Mouse (Mus musculus) left cerebral cortex, adult 2 months (tissue): ENCODE measurements at regions not wholly inside any gene's neighbourhood (a gene's known extent, or its start where the extent isn't known, plus 50 kb on each side); places are given as distances from the start of the nearest gene placed in this dataset.

Experiments used
- DNase-seq, 2 experiments: peaks; one replicate each; pipeline ENCODE4 v3.0.0; 2021 to 2022; ENCODE audit warnings: low spot score in 2 of 2, mixed read lengths in 1 of 2; ENCODE audit errors: extremely low spot score in 1 of 2
- H3K27ac ChIP-seq: fragments of 200-600 bp; 2 replicates; pipeline ENCODE4 v1.8.1; 2022
- H3K4me3 ChIP-seq: fragments of 200-600 bp; 2 replicates; pipeline ENCODE4 v1.8.1; 2022
- CTCF ChIP-seq: fragments of 200-600 bp; IDR thresholded peaks from 2 replicates; pipeline ENCODE4 v1.8.1; 2022; ENCODE audit warnings: antibody characterized with exemption, mild to moderate bottlenecking, moderate library complexity
- intact Hi-C: fragments of 180-260 bp; cut with DNase I; formaldehyde crosslinking; loops from one replicate; pipeline ENCODE4 v1.15.1; 2025

DNA sequence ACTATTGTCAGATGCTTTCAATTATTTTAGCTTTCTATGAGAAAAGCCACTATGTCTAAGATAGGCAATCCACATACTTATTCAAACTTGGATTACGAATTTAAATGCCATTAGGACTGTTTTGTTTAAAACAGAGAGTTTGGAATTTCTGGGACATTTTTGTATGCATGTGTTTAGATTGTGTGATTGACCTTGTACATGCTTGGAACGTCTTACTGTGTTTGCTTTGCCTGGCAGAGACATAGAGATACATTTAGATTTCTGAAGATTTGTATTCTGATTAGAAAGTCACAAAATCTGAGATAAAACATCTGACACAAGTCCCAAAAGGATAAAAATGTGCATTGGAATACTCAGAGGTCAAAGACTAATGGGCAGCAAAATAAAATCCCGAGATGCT lies 784.3 kb downstream of the Flrt2 start:
- DNase-seq = no peak
- intact Hi-C loops = no loop called here
- no peak overlapping the region for H3K4me3 ChIP-seq
- TF ChIP-seq CTCF = no peak
- no peak overlapping the region for H3K27ac ChIP-seq

DNA sequence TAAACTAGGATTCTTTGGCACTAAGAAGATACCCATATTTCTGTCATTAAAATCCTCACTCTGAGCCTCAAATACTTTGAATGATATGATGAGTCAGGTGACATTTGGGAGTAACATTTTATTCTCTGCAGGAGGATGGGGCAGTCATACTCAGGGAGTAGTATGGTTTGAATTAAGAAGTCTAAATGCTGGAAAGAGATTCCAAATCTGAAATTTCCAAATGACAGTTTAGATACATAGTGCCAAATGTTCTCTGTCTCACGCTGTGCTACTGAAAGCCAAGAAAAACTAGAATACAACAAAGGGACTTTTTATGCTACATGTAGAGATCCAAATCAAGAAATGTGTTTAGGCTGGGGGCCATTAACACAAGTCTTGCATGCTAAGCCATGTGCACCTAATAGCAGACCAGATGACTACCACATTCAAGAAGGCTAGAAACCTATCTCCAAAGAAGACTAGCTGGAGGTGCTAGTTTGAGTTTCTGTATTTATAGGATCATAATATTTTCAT lies 796.5 kb downstream of the Flrt2 start:
- DNase-seq = no peak
- Histone ChIP-seq H3K4me3 (no peak overlapping the region), H3K27ac (no peak overlapping the region)
- TF ChIP-seq CTCF = no peak
- intact Hi-C loops = no loop called here

DNA sequence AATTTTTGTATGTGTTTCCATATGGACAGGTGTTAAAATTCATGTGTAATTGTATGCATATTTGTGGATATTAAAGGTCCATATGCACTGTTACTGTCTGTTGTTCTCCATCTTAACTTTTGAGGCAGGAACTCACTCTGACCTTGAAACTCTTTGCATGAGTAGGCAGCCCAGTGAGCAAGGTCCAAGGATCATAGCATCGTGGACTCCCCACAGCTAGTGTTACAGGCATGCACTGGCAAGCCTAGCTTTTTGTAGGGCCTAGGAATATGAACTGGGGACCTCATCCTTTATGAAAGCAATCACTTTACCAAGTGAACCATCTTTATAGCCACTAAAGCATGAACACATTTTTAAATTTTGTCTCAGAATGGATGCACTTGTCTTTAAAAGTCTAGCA lies 817.6 kb downstream of the Flrt2 start:
- Histone ChIP-seq H3K4me3 (no peak overlapping the region), H3K27ac (no peak overlapping the region)
- DNase-seq = no peak
- no peak for TF ChIP-seq CTCF
- intact Hi-C loops = no loop called here

DNA sequence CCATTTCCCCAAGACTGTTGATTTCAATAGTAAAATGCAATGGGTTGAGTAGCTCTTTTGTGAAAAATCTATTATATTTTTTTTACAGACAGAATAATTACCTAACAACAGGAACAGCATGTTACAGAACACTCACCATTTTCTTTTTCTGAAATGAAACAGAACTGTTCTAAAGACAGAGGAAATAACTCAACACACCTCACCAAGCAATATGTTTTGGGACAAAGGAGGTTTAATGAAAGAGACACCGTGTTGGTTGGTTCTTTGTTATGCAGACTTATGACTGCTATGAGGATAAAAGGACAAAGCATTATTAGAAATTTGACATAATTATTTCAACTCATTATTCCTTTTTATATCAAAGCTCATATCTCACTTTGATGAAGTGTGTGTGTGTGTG lies 866.8 kb downstream of the Flrt2 start:
- intact Hi-C loops = no loop called here
- TF ChIP-seq CTCF = no peak
- Histone ChIP-seq H3K27ac (no peak overlapping the region), H3K4me3 (no peak overlapping the region)
- no peak for DNase-seq

DNA sequence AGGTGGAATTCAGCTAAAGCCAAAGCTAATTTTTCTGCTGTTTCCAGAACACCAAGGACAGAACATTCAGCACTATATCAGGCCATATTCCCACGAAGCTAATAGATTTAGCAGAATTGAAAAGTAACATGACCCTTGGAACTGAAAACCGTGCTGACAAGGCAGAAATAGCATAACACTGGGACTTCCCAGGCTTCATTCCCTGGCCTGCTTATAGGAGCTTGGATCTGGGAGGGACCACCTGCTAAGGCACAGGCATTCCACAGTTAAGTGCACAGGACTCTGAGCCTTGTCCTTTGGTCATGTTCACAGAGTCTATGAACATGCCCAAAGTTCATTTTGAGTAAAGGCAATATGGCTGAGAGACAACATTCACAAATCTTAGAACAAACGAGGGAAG lies 902.8 kb downstream of the Flrt2 start:
- Histone ChIP-seq H3K4me3 (no peak overlapping the region), H3K27ac (no peak overlapping the region)
- DNase-seq = no peak
- no peak for TF ChIP-seq CTCF
- intact Hi-C loops = no loop called here

DNA sequence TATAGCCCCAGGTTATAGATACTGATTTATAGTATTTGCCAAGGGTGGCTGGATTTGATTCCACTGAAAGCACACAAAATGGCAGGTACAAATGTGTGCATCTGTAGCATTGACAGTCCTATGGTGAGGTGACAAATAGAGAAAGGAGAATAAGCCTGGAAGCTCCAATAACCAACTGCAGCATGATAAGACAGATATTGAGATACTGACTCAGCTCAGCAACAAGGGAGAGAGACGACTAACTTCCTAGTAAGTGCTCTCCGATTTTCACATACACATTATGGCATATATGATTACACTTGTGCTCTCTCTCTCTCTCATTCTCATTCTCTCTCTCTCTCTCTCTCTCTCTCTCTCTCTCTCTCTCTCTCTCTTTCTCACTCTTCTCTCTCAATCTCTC lies 923.1 kb downstream of the Flrt2 start:
- no peak for DNase-seq
- H3K4me3 ChIP-seq = no peak overlapping the region
- H3K27ac ChIP-seq = no peak overlapping the region
- TF ChIP-seq CTCF = no peak
- intact Hi-C loops = no loop called here

DNA sequence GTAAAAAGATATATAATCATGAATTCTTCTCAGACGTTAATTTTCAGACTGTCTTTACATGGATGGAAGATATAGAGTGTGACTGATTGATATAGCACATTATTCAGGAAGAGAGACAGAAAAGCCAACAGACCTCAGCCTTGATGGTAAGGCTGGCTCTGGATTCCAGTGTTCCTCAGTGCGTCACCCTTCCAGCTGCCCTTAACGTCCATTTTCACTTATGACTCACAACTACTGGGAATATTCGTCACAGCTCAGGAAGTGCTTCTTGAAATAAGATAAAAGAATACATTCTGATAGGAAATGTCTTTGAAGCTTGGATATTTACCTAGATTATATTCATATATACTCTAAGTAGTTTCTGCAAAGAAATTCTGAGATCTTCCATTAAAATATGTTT lies 923.8 kb downstream of the Flrt2 start:
- Histone ChIP-seq H3K4me3 (no peak overlapping the region), H3K27ac (no peak overlapping the region)
- intact Hi-C loops = no loop called here
- DNase-seq = no peak
- no peak for TF ChIP-seq CTCF

DNA sequence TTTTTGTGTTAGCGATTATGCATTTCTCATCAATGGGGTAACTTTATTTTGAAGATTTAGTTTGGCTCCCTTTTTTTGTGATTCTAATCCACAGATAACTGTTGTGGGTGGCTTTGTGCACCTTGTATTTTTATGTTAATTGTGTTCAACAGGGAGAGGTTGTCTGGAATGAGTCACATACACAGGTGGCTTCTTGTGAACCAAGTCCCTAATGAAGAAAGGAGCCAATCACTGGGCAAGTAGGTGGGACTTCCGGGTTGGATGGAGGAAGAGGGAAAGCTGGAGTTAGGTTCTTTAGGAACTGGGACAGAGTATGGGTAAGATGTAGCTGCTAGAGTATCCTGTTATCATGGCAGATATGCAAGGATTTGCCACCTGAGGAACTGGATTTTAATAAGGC lies 925.2 kb downstream of the Flrt2 start:
- intact Hi-C loops = no loop called here
- no peak overlapping the region for H3K27ac ChIP-seq
- DNase-seq = no peak
- TF ChIP-seq CTCF = no peak
- H3K4me3 ChIP-seq = no peak overlapping the region
